In genomic region chr7:138489471-138489870, GRCm38 (mm10) we compare ENCODE assay signal across 12 mouse cellular contexts.
"Had no signal": no experiment of that assay in that cellular context is flagged by ENCODE, and none has a peak within 500 bp of the region (broad histone marks: within the 10 kb centered on the region; RNA-seq: fewer than 3 reads in every experiment).

No protein-coding gene starts in this region.

- DNase-seq: retina, postnatal 1 day; right cerebral cortex, adult 18-20 months; right cerebral cortex, postnatal 14 days; right cerebral cortex, postnatal 25 days; right cerebral cortex, postnatal 4 days; spleen, adult 18-20 months; thymus, adult 18-20 months; thymus, adult 2 months; thymus, postnatal 14 days; thymus, postnatal 25 days; thymus, postnatal 36 days; thymus, postnatal 4 days had no signal
